Mouse (Mus musculus) liver, postnatal 0 days (tissue): ENCODE data around the gene Gp6. TPM values are rescaled to one million over a fixed set of nuclear protein-coding genes. Genes with fewer than 3 reads are reported as not detected.

Experiments used
- ATAC-seq: fragments of 200-750 bp; cut with Nextera tagmentation; 2 replicates; pipeline ENCODE4 v1.8.0; 2017; ENCODE audit warnings: mild to moderate bottlenecking, moderate library complexity
- DNase-seq: peaks from one replicate; pipeline ENCODE4 v3.0.0-alpha.2; 2016
- H3K27ac ChIP-seq: fragments of 300-500 bp; sonication (generic); 2 replicates; pipeline ENCODE4 v1.5.1; 2014; ENCODE audit warnings: antibody characterized with exemption, moderate library complexity, mild to moderate bottlenecking, low read depth
- H3K27me3 ChIP-seq: fragments of 300-500 bp; sonication (generic); 2 replicates; pipeline ENCODE4 v1.6.1; 2014; ENCODE audit warnings: low read length, control low read depth, mixed read lengths; ENCODE audit not compliant: insufficient read depth
- H3K36me3 ChIP-seq: fragments of 300-500 bp; sonication (generic); replicated peaks from 2 replicates; pipeline ENCODE4 v1.6.1; 2014; ENCODE audit warnings: mild to moderate bottlenecking, control low read depth, low read length, moderate library complexity, mixed read lengths; ENCODE audit not compliant: insufficient read depth
- H3K4me1 ChIP-seq: fragments of 300-500 bp; sonication (generic); 2 replicates; pipeline ENCODE4 v1.6.1; 2014; ENCODE audit warnings: antibody characterized with exemption, mild to moderate bottlenecking, control low read depth; ENCODE audit not compliant: insufficient read depth
- H3K4me2 ChIP-seq: fragments of 300-500 bp; sonication (generic); 2 replicates; pipeline ENCODE4 v1.6.1; 2014; ENCODE audit warnings: low read depth, mild to moderate bottlenecking, low read length, moderate library complexity, mixed read lengths
- H3K4me3 ChIP-seq: fragments of 300-500 bp; sonication (generic); 2 replicates; pipeline ENCODE4 v1.5.1; 2014; ENCODE audit warnings: low read depth, low read length
- H3K9ac ChIP-seq: fragments of 300-500 bp; sonication (generic); replicated peaks from 2 replicates; pipeline ENCODE4 v1.6.1; 2014; ENCODE audit warnings: mild to moderate bottlenecking, moderate library complexity
- H3K9me3 ChIP-seq: fragments of 300-500 bp; sonication (generic); 2 replicates; pipeline ENCODE4 v1.6.1; 2016; ENCODE audit warnings: mild to moderate bottlenecking, control low read depth, low read length, mixed read lengths
- CTCF ChIP-seq: sonication (generic); IDR thresholded peaks from 2 replicates; pipeline ENCODE4 v1.5.1; 2016; ENCODE audit warnings: antibody characterized with exemption, low read depth
- EP300 ChIP-seq: IDR thresholded peaks from 2 replicates; pipeline ENCODE4 v1.6.1; 2016; ENCODE audit warnings: antibody characterized with exemption, low read depth, mild to moderate bottlenecking
- WGBS: fragments of 180-500 bp; shearing (Covaris S2); extraction: QIAGEN DNeasy Blood & Tissue Kit; methylation state at CpG from one replicate; pipeline ENCODE4 v1.1.7; 2014; ENCODE audit not compliant: insufficient replicate concordance; 5-methylcytosine and 5-hydroxymethylcytosine counted together
- microRNA-seq: library from miRNA; unstranded; fragments of <30 nt; microRNA quantifications from one replicate; pipeline ENCODE4, GENCODE M21; 2016
- polyA plus RNA-seq: library from polyadenylated mRNA; unstranded; fragments of >200 nt; fragmentation: Nextera tagmentation; extraction: Ambion mirVana; gene quantifications from 2 replicates; pipeline ENCODE4 v1.2.1, GENCODE M21; 2015

Gene Gp6
- polyA plus RNA-seq, 1 experiment from 2014 or later: 3.4 TPM

DNA sequence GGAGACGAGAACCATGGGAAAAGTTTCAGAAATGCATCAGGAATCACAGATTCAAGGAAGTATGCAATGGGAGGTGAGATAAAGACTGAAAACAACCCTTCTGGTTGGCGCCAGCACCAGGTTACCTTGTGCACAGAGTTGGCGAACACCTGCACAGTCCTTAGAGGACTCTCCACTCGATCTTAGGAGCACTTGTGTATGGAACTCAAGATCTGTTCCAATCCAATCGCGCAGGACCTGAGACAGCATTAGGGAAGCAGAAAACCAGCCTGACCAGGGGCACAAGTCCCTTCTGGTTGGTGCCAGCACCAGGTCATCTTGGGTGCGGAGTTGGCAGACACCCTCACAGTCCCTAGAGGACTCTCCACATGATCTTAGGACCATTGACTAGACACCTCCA lies 24.0 kb downstream of the Gp6 start:
- no peak for DNase-seq

DNA sequence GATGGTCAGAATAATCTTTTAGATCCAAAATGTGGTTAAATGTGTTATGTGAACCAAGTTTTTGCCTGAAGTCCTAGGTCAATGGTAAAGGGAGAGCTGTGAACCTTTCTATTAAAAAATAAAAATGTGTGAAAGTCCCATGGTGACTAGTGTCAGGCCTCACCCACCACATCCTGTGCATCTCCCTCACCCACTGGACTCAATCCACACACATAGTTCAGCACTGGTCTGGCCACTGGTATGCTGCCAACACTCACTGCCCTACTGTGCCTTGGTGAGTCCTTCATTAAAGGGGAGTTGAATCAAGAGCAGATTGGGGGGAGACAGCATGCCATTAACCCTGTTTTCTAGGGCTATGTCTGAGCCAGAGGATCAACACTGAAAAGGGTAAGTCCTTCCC lies 60.0 kb downstream of the Gp6 start, which contains the start of gene Ncr1:
TSS of gene Ncr1 (plus strand) at position 216 of the 400 bp plus-strand sequence.
- Histone ChIP-seq H3K27me3 (no peaks in the 10 kb centered on the region), H3K4me3 (no peak within 1 kb of the TSS), H3K36me3 (no peaks in the 10 kb centered on the region), H3K4me2 (no peak within 1 kb of the TSS), H3K27ac (no peak within 1 kb of the TSS), H3K4me1 (no peaks in the 10 kb centered on the region), H3K9me3 (no peaks in the 10 kb centered on the region), H3K9ac (no peak within 1 kb of the TSS)
- TF ChIP-seq CTCF (no peak), EP300 (no peak)
- no peak for ATAC-seq
- DNase-seq: no peak

More for the DNA sequence above, 24.0 kb downstream of the Gp6 start:
- Histone ChIP-seq H3K27ac (no peak overlapping the region), H3K9me3 (no peaks in the 10 kb centered on the region), H3K4me3 (no peak overlapping the region), H3K9ac (no peak overlapping the region), H3K27me3 (no peaks in the 10 kb centered on the region), H3K4me1 (no peaks in the 10 kb centered on the region), H3K4me2 (no peak overlapping the region), H3K36me3 (no peaks in the 10 kb centered on the region)
- WGBS: 69% methylated on average over 7 of the region's 7 CpGs
- no peak for TF ChIP-seq CTCF
- TF ChIP-seq EP300: no peak
- ATAC-seq: no peak

DNA sequence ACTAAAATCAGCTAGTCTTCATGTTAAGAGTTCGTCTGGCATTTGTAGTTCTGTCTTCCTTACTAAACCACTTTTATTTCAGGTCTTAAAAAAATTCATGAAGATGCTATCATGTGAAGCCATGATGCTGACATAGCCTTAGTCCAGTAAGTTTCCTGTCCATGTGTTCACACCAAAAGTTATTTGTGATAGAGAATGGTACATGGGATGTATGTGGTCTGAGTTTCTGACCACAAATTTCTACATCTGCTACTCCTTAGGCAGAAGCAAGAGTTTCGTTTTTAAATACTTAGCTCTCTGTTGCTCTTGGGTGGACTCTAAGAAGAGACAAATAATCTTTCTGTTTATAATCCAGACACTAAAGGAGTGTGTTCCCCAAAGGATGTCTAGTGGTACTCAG lies 74.2 kb downstream of the Gp6 start:
- Histone ChIP-seq H3K9ac (no peak overlapping the region), H3K36me3 (no peaks in the 10 kb centered on the region), H3K4me2 (no peak overlapping the region), H3K4me3 (no peak overlapping the region), H3K9me3 (no peaks in the 10 kb centered on the region), H3K4me1 (no peaks in the 10 kb centered on the region), H3K27ac (no peak overlapping the region), H3K27me3 (no peaks in the 10 kb centered on the region)
- no peak for TF ChIP-seq CTCF
- TF ChIP-seq EP300: no peak
- whole genome bisulfite sequencing: 56% methylated on average over 2 of the region's 2 CpGs
- DNase-seq (no peak), ATAC-seq (no peak)

Small RNAs within 50 kb of the gene (microRNA-seq; reads per million reads assigned to microRNA genes)
- gene Gm24605 (not detected), gene Gm24752 (not detected), gene Gm25349 (not detected)

Other genes starting within 250 kb of the Gp6 start
- gene Leng9, start 247.4 kb downstream of the Gp6 start, polyA plus RNA-seq: 2.8 TPM in 2 replicates
- gene Cdc42ep5, start 232.9 kb downstream of the Gp6 start, polyA plus RNA-seq: 8.2 and 12.1 TPM in 2 replicates
- 1.9 and 2.2 TPM in 2 replicates for gene Lilra5, start 160.0 kb downstream of the Gp6 start, polyA plus RNA-seq
- 0.65 and 0.84 TPM in 2 replicates for gene Ncr1, start 60.0 kb downstream of the Gp6 start, polyA plus RNA-seq
- gene Rdh13, start 47.9 kb upstream of the Gp6 start, polyA plus RNA-seq: 7.0 and 7.8 TPM in 2 replicates
- gene Eps8l1, start 62.9 kb upstream of the Gp6 start, polyA plus RNA-seq: 0.37 and 0.97 TPM in 2 replicates
- 14.9 and 15.6 TPM in 2 replicates for gene Ppp1r12c, start 103.9 kb upstream of the Gp6 start, polyA plus RNA-seq
- 5.3 and 11.2 TPM in 2 replicates for gene Tnnt1, start 118.6 kb upstream of the Gp6 start, polyA plus RNA-seq
- 0.27 and 0.46 TPM in 2 replicates for gene Tnni3, start 126.5 kb upstream of the Gp6 start, polyA plus RNA-seq
- 0.05 and 0.17 TPM in 2 replicates for gene Dnaaf3, start 134.7 kb upstream of the Gp6 start, polyA plus RNA-seq
- gene Syt5, start 149.8 kb upstream of the Gp6 start, polyA plus RNA-seq: 0.09 TPM in 2 replicates
- gene Ptprh, start 206.3 kb upstream of the Gp6 start, polyA plus RNA-seq: not detected in 2 replicates
- 31.8 and 35.4 TPM in 2 replicates for gene Tmem86b, start 233.7 kb upstream of the Gp6 start, polyA plus RNA-seq